Mouse (Mus musculus) hindlimb bud, embryonic 11.5 days (tissue): ENCODE results near the gene Fscn3.
A peak's percentile ranks its signal among the peaks of the same experiment; 100 is the strongest.

ENCODE experiments used
- DNase-seq: peaks from one replicate; pipeline ENCODE4 v3.0.0-alpha.2; 2012; ENCODE audit warnings: low read depth, low spot score; ENCODE audit errors: extremely low spot score

Gene Fscn3

DNA sequence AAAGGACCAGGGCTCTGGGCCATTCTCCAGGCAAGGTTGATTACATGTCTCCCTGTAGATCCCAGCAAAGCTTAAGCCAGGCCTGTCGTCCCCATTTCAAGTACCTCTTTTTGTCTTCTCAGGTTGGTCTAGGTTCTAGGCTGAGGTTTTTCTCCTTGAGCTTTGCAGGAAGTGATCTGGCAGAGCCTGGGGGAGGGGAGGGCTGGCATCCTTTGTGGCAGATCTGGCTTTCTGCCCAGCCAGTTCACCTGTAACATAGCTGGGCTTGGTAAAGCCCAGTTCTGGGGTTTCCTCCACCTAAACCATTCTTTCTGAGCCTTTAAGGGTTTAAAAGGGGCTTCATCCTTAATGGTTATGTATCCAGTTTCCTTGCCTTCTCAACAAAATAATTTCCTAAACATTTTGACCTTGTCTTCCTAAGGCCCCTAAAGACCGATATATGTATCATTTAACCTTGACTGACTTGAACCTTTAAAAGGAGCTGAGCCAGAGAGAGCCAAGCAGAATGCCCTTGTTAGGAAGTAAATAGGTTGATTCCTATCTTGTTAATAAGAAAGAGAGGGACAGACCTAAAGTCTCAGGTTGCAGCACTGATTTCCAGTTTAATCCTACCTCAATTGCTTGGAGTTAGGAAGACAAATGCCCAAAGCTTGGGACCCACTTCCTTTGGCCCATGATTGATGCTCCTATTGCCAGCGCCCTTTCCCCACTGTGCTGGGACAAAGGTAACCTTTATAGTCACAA lies at the start of gene Fscn3:
Gene Fscn3 (plus strand): TSS at position 694 of the 744 bp plus-strand sequence.
- no peak for DNase-seq

GRCm38 (mm10) chr6:28381983-28382382 lies 45.6 kb upstream of the Fscn3 start:
- DNase-seq = no peak

GRCm38 (mm10) chr6:28385169-28385568 lies 42.4 kb upstream of the Fscn3 start:
- DNase-seq = no peak

DNA sequence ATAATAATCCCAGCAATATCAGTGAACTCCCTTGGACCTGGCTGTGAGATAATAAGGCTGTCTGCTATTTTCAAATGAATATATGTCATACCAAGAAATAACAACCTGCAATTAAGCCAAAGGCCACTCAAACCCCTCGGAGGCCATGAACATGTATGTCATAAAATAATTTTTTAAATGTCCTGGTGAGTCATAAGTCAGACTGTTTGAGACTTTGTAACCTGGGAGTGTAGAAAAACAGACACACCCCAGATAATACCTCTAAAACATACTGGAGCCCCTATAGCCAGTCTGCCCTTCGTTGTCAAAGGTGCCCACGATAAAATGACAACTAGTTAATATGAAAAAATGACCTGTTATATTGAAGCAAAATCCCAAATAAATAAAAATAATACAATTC lies 38.6 kb upstream of the Fscn3 start:
- DNase-seq = no peak

- DNase-seq = no peak
Measured at GRCm38 (mm10) chr6:28396051-28396852, 31.3 kb upstream of the Fscn3 start.

GRCm38 (mm10) chr6:28396853-28397457 lies 30.6 kb upstream of the Fscn3 start:
- DNase-seq = peak; percentile 47

DNA sequence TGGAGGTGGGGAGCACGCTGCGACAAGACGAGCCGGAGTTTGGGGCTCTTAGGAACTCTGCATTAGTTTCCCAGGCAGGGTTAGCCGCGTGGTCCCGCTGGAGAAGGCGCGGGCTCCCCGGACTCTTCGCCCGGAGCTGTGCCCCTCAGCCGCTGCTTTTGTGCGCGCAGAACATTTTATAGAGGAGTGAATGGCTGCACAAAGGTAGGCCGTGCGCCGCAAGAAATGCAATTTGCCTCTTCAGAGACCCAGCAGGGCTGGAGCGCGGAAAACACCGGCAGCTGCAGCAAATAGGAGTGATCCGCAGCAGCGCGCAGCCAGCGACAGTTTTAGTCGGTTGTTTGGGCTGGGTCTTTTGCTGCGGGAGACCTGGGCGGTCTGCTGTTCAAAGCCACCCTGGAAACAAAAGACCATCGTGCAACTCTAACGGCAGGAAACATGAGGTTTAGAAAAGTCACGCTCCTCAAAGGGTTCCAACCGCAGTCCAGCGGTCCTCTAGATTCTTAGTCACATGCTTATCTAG lies 29.8 kb upstream of the Fscn3 start, which contains the start of gene Zfp800:
Gene Zfp800 (minus strand): TSS at position 325 of the 523 bp plus-strand sequence.
- DNase-seq = no peak

DNA sequence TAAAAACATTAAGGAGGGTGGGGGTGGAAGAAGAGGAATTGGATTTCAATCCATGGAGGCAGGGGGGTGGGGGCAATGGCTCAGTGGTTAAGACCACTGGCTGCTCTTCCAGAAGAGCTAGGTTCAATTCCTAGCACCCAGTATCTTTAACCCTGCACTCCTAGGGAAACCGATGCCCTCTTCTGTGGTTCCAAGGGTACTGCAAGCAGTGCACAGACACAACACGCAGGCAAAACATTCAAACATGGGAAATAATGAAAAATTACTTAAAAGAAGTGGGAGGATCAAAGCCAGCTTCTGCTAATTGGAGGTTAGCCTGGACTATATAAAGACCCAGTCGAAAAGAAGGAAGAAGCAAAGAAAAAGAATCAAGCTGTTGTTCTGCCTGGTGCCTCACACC lies 28.9 kb upstream of the Fscn3 start:
- no peak for DNase-seq

DNA sequence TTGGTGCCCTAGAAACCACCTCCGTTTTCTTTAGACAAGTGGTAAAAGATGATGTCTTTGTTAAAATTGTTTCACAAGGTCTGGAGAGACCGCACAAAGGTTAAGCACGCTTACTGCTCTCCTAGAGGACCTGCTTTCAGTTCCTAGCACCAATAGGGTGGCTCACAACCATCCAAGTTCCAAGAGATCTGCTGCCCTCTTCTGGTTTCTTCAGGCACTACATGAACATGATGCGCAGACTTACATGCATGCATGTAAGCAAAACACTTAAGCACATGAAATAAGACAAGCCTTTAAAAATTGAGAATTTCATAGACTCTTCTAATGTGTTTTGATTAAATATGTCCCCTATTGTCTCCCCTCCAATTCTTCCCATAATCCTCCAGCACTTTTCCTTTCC lies 27.8 kb upstream of the Fscn3 start:
- no peak for DNase-seq

DNA sequence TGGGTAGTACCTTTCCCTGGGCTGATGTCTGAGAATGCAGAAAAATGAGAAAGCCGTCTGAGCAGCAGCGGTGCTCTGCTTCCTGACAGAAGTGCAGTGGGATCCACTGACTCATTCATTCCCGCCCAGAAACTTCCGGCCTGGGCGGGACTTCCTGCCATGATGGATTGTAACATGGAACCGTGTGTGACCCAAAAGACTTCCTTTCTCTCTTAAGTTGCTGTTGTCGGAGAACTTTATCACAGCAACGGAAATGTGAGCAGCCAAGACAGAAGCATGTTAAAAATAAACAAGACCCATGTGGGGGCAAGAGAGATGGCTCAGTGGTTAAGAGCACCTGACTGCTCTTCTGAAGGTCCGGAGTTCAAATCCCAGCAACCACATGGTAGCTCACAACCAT lies 17.5 kb upstream of the Fscn3 start:
- no peak for DNase-seq

GRCm38 (mm10) chr6:28411236-28411635 lies 16.4 kb upstream of the Fscn3 start:
- no peak for DNase-seq

DNA sequence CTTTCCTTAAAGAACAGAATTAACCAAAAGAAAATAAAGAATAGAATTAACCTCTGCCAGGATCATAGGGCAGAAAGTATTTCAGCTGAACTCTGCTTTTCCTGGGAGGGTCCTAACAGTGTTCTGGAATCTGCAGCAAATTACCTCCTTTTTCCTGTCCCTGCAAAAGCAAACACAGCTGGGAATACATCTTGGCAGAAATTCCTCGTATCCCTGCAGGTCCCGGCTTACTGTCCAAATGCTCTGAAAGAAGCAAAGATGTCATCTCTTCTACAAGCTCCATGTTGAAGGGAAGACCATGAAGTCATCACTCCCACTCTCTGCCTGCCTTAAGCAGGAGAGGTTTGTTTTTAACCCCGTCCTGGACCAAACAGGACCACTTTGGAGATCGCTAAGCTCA lies 10.6 kb upstream of the Fscn3 start:
- DNase-seq = no peak

- DNase-seq = no peak
Measured at GRCm38 (mm10) chr6:28418449-28418848, 9.1 kb upstream of the Fscn3 start.

DNA sequence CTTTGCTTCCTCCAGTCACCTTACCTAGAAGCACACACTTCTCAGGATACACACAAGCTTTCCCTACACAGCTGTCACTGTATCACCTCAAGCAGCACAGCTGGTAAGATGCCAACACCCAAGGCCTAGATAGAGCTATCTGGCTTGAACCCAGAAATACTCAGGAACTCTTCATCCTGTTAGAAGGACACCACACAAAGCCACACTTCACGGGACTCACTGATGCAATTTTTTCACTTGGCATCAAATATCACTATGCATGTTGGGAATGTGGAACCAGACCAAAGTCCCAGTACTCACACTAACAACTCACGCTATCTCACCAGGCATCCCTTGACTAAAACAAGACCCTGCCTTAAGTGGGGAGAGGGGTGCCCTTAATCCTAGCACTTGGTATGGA lies 7.9 kb upstream of the Fscn3 start:
- DNase-seq = no peak

GRCm38 (mm10) chr6:28420361-28420760 lies 7.2 kb upstream of the Fscn3 start:
- DNase-seq = no peak

DNA sequence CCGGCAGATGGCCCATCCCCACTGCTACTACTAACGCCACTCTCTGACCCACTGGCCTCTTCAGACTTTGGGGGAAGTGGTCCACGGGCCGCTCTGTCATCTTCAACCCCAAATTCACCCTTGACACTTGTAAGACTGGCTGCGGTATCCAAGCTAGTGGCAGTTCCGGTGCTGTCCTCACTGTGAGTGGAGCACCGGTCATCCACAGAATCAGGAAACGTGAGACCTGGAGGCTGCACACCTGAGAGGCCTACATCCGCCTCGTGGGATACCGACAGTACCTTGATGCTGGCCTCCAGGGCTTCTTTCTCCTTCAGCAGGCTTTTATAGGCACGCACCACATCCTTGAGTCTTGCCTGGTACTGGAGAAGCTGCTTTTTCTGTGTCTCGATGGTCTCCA lies 6.7 kb upstream of the Fscn3 start:
- no peak for DNase-seq

- peak; percentile 58 for DNase-seq
Measured at GRCm38 (mm10) chr6:28421469-28422000, 6.1 kb upstream of the Fscn3 start.

- no peak for DNase-seq
Measured at GRCm38 (mm10) chr6:28422651-28423290, 4.8 kb upstream of the Fscn3 start.

DNA sequence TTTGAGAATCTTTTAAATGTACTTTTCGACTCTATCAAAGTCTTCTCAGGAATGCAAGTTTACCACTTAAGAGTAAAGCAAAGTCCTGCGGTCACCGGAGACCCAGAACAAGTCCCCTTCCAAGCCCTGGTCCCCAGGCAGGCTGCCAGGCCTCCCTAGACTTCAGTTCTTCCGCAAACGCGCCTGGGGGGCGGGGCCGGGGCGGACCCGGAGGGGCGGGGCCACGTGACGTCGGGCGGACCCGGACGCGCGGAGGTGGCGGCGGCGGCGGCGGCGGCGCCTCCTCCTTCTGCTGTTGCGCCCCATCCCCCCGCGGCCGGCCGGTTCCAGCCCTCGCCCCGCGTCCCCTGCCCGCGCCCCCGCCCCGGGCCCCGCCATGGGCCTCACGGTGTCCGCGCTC lies 4.3 kb upstream of the Fscn3 start, which contains the start of gene Arf5:
Gene Arf5 (plus strand): TSS at position 248 of the 400 bp plus-strand sequence.
- DNase-seq = peak; percentile 39

- no peak for DNase-seq
Measured at GRCm38 (mm10) chr6:28423767-28424695, 3.6 kb upstream of the Fscn3 start.
